Mouse (Mus musculus) myocyte (in vitro differentiated cells): ENCODE results near the gene Itga8.

Source experiments
- POLR2A ChIP-seq: IDR thresholded peaks from one replicate; pipeline ENCODE4 v1.6.1; 2011; ENCODE audit warnings: low read depth, mild to moderate bottlenecking, control low read depth, moderate library complexity; ENCODE audit not compliant: insufficient read length
- USF1 ChIP-seq: IDR thresholded peaks from one replicate; pipeline ENCODE4 v1.6.1; 2011; ENCODE audit warnings: low read depth, mild to moderate bottlenecking, control low read depth, moderate library complexity

DNA sequence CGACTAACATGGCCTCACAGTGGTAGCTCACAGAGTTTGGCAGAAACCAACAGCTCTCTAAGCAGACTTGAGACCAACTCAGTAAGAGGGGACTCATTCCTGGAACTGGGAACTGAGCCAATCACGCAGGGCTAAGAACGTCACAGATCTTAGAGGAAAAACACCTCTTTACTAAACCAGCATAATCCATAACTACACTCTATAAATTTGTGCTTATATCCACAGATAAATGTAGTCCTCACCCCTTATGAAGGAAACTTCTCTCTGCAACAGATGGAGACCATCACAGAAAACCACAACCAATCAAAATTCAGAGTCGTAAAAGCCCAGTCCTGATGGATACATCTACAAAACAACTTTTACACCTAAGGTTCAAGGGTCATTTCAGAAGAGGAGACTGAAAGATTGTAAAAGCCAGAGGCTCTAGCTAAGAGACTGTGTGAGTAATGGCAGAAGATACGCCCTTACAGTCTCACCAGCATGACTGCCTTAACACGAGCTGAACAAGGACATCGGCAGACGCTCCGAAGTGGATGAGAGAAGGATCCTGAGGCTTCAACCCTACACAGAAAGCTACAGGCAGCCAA lies 3.4 kb upstream of the Itga8 start:
- TF ChIP-seq POLR2A, result no peak
- no peak for TF ChIP-seq USF1
